Mouse (Mus musculus) thymus, adult 2 months (tissue): ENCODE results near the gene Ugt1a6a. TPM values are rescaled to one million over a fixed set of nuclear protein-coding genes. Genes with fewer than 3 reads are reported as not detected.

ENCODE experiments used
- DNase-seq: peaks from one replicate; pipeline ENCODE4 v3.0.0; 2021
- H3K27ac ChIP-seq: fragments of 200-500 bp; 2 replicates; pipeline ENCODE4 v1.5.1; 2012; ENCODE audit warnings: low read length, control low read depth; ENCODE audit not compliant: control insufficient read depth, insufficient read depth
- H3K27me3 ChIP-seq: fragments of 200-500 bp; 2 replicates; pipeline ENCODE4 v1.6.1; 2012; ENCODE audit warnings: mild to moderate bottlenecking, low read length, moderate library complexity, mixed read lengths; ENCODE audit not compliant: control insufficient read depth, insufficient read depth
- H3K36me3 ChIP-seq: fragments of 200-500 bp; 2 replicates; pipeline ENCODE4 v1.6.1; 2012; ENCODE audit warnings: mild to moderate bottlenecking, low read length, moderate library complexity; ENCODE audit not compliant: control insufficient read depth, insufficient read depth
- H3K4me1 ChIP-seq: fragments of 200-500 bp; replicated peaks from 2 replicates; pipeline ENCODE4 v1.6.1; 2012; ENCODE audit warnings: low read length; ENCODE audit not compliant: control insufficient read depth, insufficient read depth
- H3K4me3 ChIP-seq: fragments of 200-500 bp; 2 replicates; pipeline ENCODE4 v1.5.1; 2012; ENCODE audit warnings: mild to moderate bottlenecking, low read length, control low read depth, moderate library complexity; ENCODE audit not compliant: control insufficient read depth, insufficient read depth
- CTCF ChIP-seq: fragments of 200-500 bp; IDR thresholded peaks from 2 replicates; pipeline ENCODE4 v1.5.1; 2012; ENCODE audit warnings: mild to moderate bottlenecking, control low read depth, low read length, moderate library complexity, borderline replicate concordance; ENCODE audit not compliant: control insufficient read depth, poor library complexity, insufficient read depth; ENCODE audit errors: extremely low read depth
- POLR2A ChIP-seq: fragments of 200-500 bp; IDR thresholded peaks from 2 replicates; pipeline ENCODE4 v1.6.1; 2012; ENCODE audit warnings: mild to moderate bottlenecking, low read length, control low read depth, moderate library complexity; ENCODE audit not compliant: control insufficient read depth, poor library complexity, insufficient read depth; ENCODE audit errors: extremely low read depth
- WGBS: fragments of 180-500 bp; shearing (Covaris S2); methylation state at CpG from one replicate; pipeline ENCODE4 v1.1.7; 2018; 5-methylcytosine and 5-hydroxymethylcytosine counted together
- polyA plus RNA-seq: library from polyadenylated mRNA; depleted of rRNA; stranded (reverse); fragments of >200 nt; gene quantifications from 2 replicates; pipeline ENCODE4 v1.2.3, GENCODE M21; 2012

The Ugt1a6a gene
- polyA plus RNA-seq, 1 experiment, result 3.8 TPM

- DNase-seq, result no peak
- no peak overlapping the region for H3K27ac ChIP-seq
- WGBS, result 71% methylated on average over 14 of the region's 14 CpGs
- H3K4me1 ChIP-seq, result no peaks in the 10 kb centered on the region
- TF ChIP-seq POLR2A, result no peak
- no peak for TF ChIP-seq CTCF
- H3K4me3 ChIP-seq, result no peak overlapping the region
- H3K36me3 ChIP-seq, result no peaks in the 10 kb centered on the region
- H3K27me3 ChIP-seq, result no peaks in the 10 kb centered on the region
Measured at GRCm38 (mm10) chr1:88233421-88234247, 99.0 kb downstream of the Ugt1a6a start.

GRCm38 (mm10) chr1:88234248-88234610 is 99.6 kb downstream of the Ugt1a6a start:
- TF ChIP-seq CTCF (no peak), POLR2A (no peak)
- no peaks in the 10 kb centered on the region for H3K4me1 ChIP-seq
- no peak for DNase-seq
- 64% methylated on average over 4 of the region's 4 CpGs for WGBS
- no peaks in the 10 kb centered on the region for H3K27me3 ChIP-seq
- no peak overlapping the region for H3K27ac ChIP-seq
- no peaks in the 10 kb centered on the region for H3K36me3 ChIP-seq
- H3K4me3 ChIP-seq, result no peak overlapping the region

- H3K27me3 ChIP-seq, result no peaks in the 10 kb centered on the region
- DNase-seq, result no peak
- no peak overlapping the region for H3K4me3 ChIP-seq
- H3K4me1 ChIP-seq, result no peaks in the 10 kb centered on the region
- no peak overlapping the region for H3K27ac ChIP-seq
- TF ChIP-seq CTCF, result no peak
- TF ChIP-seq POLR2A, result no peak
- 45% methylated on average over 5 of the region's 5 CpGs for WGBS
- H3K36me3 ChIP-seq, result no peaks in the 10 kb centered on the region
Measured at GRCm38 (mm10) chr1:88234646-88235045, 100.0 kb downstream of the Ugt1a6a start.

- Histone ChIP-seq H3K4me1 (no peaks in the 10 kb centered on the region), H3K27me3 (no peaks in the 10 kb centered on the region), H3K27ac (no peak overlapping the region), H3K36me3 (no peaks in the 10 kb centered on the region), H3K4me3 (no peak overlapping the region)
- TF ChIP-seq CTCF, result no peak
- TF ChIP-seq POLR2A, result no peak
- DNase-seq, result no peak
- 68% methylated on average over 11 of the region's 11 CpGs for WGBS
Measured at GRCm38 (mm10) chr1:88235046-88235893, 100.7 kb downstream of the Ugt1a6a start.

GRCm38 (mm10) chr1:88235894-88236415 is 101.3 kb downstream of the Ugt1a6a start:
- TF ChIP-seq CTCF (no peak), POLR2A (no peak)
- WGBS, result 65% methylated on average over 4 of the region's 4 CpGs
- no peak overlapping the region for H3K27ac ChIP-seq
- H3K27me3 ChIP-seq, result no peaks in the 10 kb centered on the region
- no peaks in the 10 kb centered on the region for H3K36me3 ChIP-seq
- no peaks in the 10 kb centered on the region for H3K4me1 ChIP-seq
- H3K4me3 ChIP-seq, result no peak overlapping the region
- DNase-seq, result no peak

GRCm38 (mm10) chr1:88237311-88237710 is 102.7 kb downstream of the Ugt1a6a start:
- Histone ChIP-seq H3K27me3 (no peaks in the 10 kb centered on the region), H3K36me3 (no peaks in the 10 kb centered on the region), H3K4me3 (no peak overlapping the region), H3K4me1 (no peaks in the 10 kb centered on the region), H3K27ac (no peak overlapping the region)
- TF ChIP-seq POLR2A (no peak), CTCF (no peak)
- WGBS, result 81% methylated on average over 5 of the region's 5 CpGs
- no peak for DNase-seq
